Mouse (Mus musculus) heart, embryonic 12.5 days (tissue): ENCODE results near the gene Pcdh9. TPM values are rescaled to one million over a fixed set of nuclear protein-coding genes. Genes with fewer than 3 reads are reported as not detected.

Experiments used
- ATAC-seq: fragments of 200-750 bp; cut with Nextera tagmentation; 2 replicates; pipeline ENCODE4 v1.8.0; 2017; ENCODE audit warnings: moderate TSS enrichment, moderate library complexity; ENCODE audit not compliant: insufficient number of reproducible peaks, low FRiP score
- H3K27ac ChIP-seq: fragments of 300-500 bp; sonication (generic); 2 replicates; pipeline ENCODE4 v1.5.1; 2016; ENCODE audit warnings: mild to moderate bottlenecking, moderate library complexity; ENCODE audit not compliant: poor library complexity, severe bottlenecking
- H3K27me3 ChIP-seq: fragments of 300-500 bp; sonication (generic); replicated peaks from 2 replicates; pipeline ENCODE4 v1.6.1; 2016; ENCODE audit warnings: mild to moderate bottlenecking, moderate library complexity
- H3K36me3 ChIP-seq: fragments of 300-500 bp; sonication (generic); 2 replicates; pipeline ENCODE4 v1.6.1; 2016; ENCODE audit warnings: mild to moderate bottlenecking, moderate library complexity
- H3K4me1 ChIP-seq: fragments of 300-500 bp; sonication (generic); replicated peaks from 2 replicates; pipeline ENCODE4 v1.6.1; 2016; ENCODE audit warnings: mild to moderate bottlenecking
- H3K4me2 ChIP-seq: fragments of 300-500 bp; sonication (generic); 2 replicates; pipeline ENCODE4 v1.6.1; 2016; ENCODE audit warnings: mild to moderate bottlenecking, moderate library complexity
- H3K4me3 ChIP-seq: fragments of 300-500 bp; sonication (generic); 2 replicates; pipeline ENCODE4 v1.5.1; 2016; ENCODE audit warnings: mild to moderate bottlenecking
- H3K9ac ChIP-seq: fragments of 300-500 bp; sonication (generic); 2 replicates; pipeline ENCODE4 v1.6.1; 2016; ENCODE audit warnings: mild to moderate bottlenecking, moderate library complexity
- H3K9me3 ChIP-seq: fragments of 300-500 bp; sonication (generic); replicated peaks from 2 replicates; pipeline ENCODE4 v1.6.1; 2016; ENCODE audit warnings: mild to moderate bottlenecking, moderate library complexity
- WGBS: fragments of 180-500 bp; shearing (Covaris S2); methylation state at CpG from one replicate; pipeline ENCODE4 v1.1.7; 2016; 5-methylcytosine and 5-hydroxymethylcytosine counted together
- polyA plus RNA-seq: library from polyadenylated mRNA; unstranded; fragments of >200 nt; fragmentation: Nextera tagmentation; extraction: Ambion mirVana; gene quantifications from 2 replicates; pipeline ENCODE4 v1.2.1, GENCODE M21; 2016

Pcdh9 gene
- polyA plus RNA-seq, 1 experiment from 2014 or later = 10.0 TPM

GRCm38 (mm10) chr14:93463360-93463892, 427.1 kb downstream of the Pcdh9 start:
- H3K27me3 ChIP-seq = no peaks in the 10 kb centered on the region
- no peak overlapping the region for H3K4me2 ChIP-seq
- H3K9ac ChIP-seq = no peak overlapping the region
- 86% methylated on average over 4 of the region's 4 CpGs for WGBS
- no peak overlapping the region for H3K4me3 ChIP-seq
- H3K27ac ChIP-seq = no peak overlapping the region
- no peaks in the 10 kb centered on the region for H3K9me3 ChIP-seq
- ATAC-seq = no peak
- no peaks in the 10 kb centered on the region for H3K4me1 ChIP-seq
- H3K36me3 ChIP-seq = no peaks in the 10 kb centered on the region

- Histone ChIP-seq H3K9ac (no peak overlapping the region), H3K4me2 (no peak overlapping the region), H3K27me3 (no peaks in the 10 kb centered on the region), H3K4me1 (no peaks in the 10 kb centered on the region), H3K27ac (no peak overlapping the region), H3K4me3 (no peak overlapping the region), H3K9me3 (no peaks in the 10 kb centered on the region), H3K36me3 (no peaks in the 10 kb centered on the region)
- 76% methylated on average over 5 of the region's 5 CpGs for WGBS
- no peak for ATAC-seq
These were observed 439.4 kb downstream of the Pcdh9 start for GRCm38 (mm10) chr14:93450930-93451665.

- no peak overlapping the region for H3K4me2 ChIP-seq
- 74% methylated on average over 2 of the region's 2 CpGs for WGBS
- no peaks in the 10 kb centered on the region for H3K36me3 ChIP-seq
- H3K4me3 ChIP-seq = no peak overlapping the region
- no peak overlapping the region for H3K27ac ChIP-seq
- no peaks in the 10 kb centered on the region for H3K27me3 ChIP-seq
- H3K9ac ChIP-seq = no peak overlapping the region
- ATAC-seq = no peak
- no peaks in the 10 kb centered on the region for H3K9me3 ChIP-seq
- H3K4me1 ChIP-seq = no peaks in the 10 kb centered on the region
These were observed 448.6 kb downstream of the Pcdh9 start for GRCm38 (mm10) chr14:93441852-93442251.

- Histone ChIP-seq H3K9me3 (no peaks in the 10 kb centered on the region), H3K9ac (no peak overlapping the region), H3K27ac (no peak overlapping the region), H3K4me2 (no peak overlapping the region), H3K27me3 (no peaks in the 10 kb centered on the region), H3K4me1 (no peaks in the 10 kb centered on the region), H3K4me3 (no peak overlapping the region), H3K36me3 (no peaks in the 10 kb centered on the region)
- 30% methylated on average over 1 of the region's 1 CpGs for WGBS
- ATAC-seq = no peak
These were observed 453.3 kb downstream of the Pcdh9 start for GRCm38 (mm10) chr14:93437226-93437625.

GRCm38 (mm10) chr14:93416752-93417151, 473.7 kb downstream of the Pcdh9 start:
- H3K9me3 ChIP-seq = no peaks in the 10 kb centered on the region
- no peak overlapping the region for H3K4me3 ChIP-seq
- H3K27ac ChIP-seq = no peak overlapping the region
- no peak overlapping the region for H3K9ac ChIP-seq
- no peaks in the 10 kb centered on the region for H3K36me3 ChIP-seq
- 57% methylated on average over 3 of the region's 3 CpGs for WGBS
- H3K4me1 ChIP-seq = no peaks in the 10 kb centered on the region
- H3K4me2 ChIP-seq = no peak overlapping the region
- no peak for ATAC-seq
- H3K27me3 ChIP-seq = no peaks in the 10 kb centered on the region

- WGBS = 73% methylated on average over 2 of the region's 2 CpGs
These were observed 475.0 kb downstream of the Pcdh9 start for GRCm38 (mm10) chr14:93415496-93415895.

GRCm38 (mm10) chr14:93409314-93409713, 481.2 kb downstream of the Pcdh9 start:
- Histone ChIP-seq H3K4me2 (no peak overlapping the region), H3K27me3 (no peaks in the 10 kb centered on the region), H3K4me1 (no peaks in the 10 kb centered on the region), H3K9me3 (no peaks in the 10 kb centered on the region), H3K36me3 (no peaks in the 10 kb centered on the region), H3K4me3 (no peak overlapping the region), H3K27ac (no peak overlapping the region), H3K9ac (no peak overlapping the region)
- WGBS = 60% methylated on average over 1 of the region's 1 CpGs
- no peak for ATAC-seq

More at GRCm38 (mm10) chr14:93415496-93415895, 475.0 kb downstream of the Pcdh9 start:
- Histone ChIP-seq H3K4me3 (no peak overlapping the region), H3K36me3 (no peaks in the 10 kb centered on the region), H3K27ac (no peak overlapping the region), H3K9me3 (no peaks in the 10 kb centered on the region), H3K27me3 (no peaks in the 10 kb centered on the region), H3K4me2 (no peak overlapping the region), H3K9ac (no peak overlapping the region), H3K4me1 (no peaks in the 10 kb centered on the region)
- no peak for ATAC-seq

GRCm38 (mm10) chr14:93407747-93408146, 482.7 kb downstream of the Pcdh9 start:
- Histone ChIP-seq H3K4me3 (no peak overlapping the region), H3K4me1 (no peaks in the 10 kb centered on the region), H3K9ac (no peak overlapping the region), H3K9me3 (no peaks in the 10 kb centered on the region), H3K27me3 (no peaks in the 10 kb centered on the region), H3K4me2 (no peak overlapping the region), H3K27ac (no peak overlapping the region), H3K36me3 (no peaks in the 10 kb centered on the region)
- no peak for ATAC-seq
- 82% methylated on average over 5 of the region's 5 CpGs for WGBS

GRCm38 (mm10) chr14:93385090-93385489, 505.4 kb downstream of the Pcdh9 start:
- no peak overlapping the region for H3K4me2 ChIP-seq
- no peaks in the 10 kb centered on the region for H3K4me1 ChIP-seq
- H3K9me3 ChIP-seq = no peaks in the 10 kb centered on the region
- H3K4me3 ChIP-seq = no peak overlapping the region
- no peaks in the 10 kb centered on the region for H3K27me3 ChIP-seq
- ATAC-seq = no peak
- 68% methylated on average over 2 of the region's 2 CpGs for WGBS
- no peak overlapping the region for H3K9ac ChIP-seq
- H3K27ac ChIP-seq = no peak overlapping the region
- H3K36me3 ChIP-seq = no peaks in the 10 kb centered on the region

GRCm38 (mm10) chr14:93381163-93381562, 509.3 kb downstream of the Pcdh9 start:
- no peaks in the 10 kb centered on the region for H3K27me3 ChIP-seq
- H3K9me3 ChIP-seq = no peaks in the 10 kb centered on the region
- no peak overlapping the region for H3K4me2 ChIP-seq
- H3K27ac ChIP-seq = no peak overlapping the region
- ATAC-seq = no peak
- no peaks in the 10 kb centered on the region for H3K36me3 ChIP-seq
- no peaks in the 10 kb centered on the region for H3K4me1 ChIP-seq
- H3K4me3 ChIP-seq = no peak overlapping the region
- WGBS = 38% methylated on average over 4 of the region's 4 CpGs
- no peak overlapping the region for H3K9ac ChIP-seq

GRCm38 (mm10) chr14:93380757-93381156, 509.7 kb downstream of the Pcdh9 start:
- Histone ChIP-seq H3K4me2 (no peak overlapping the region), H3K36me3 (no peaks in the 10 kb centered on the region), H3K4me1 (no peaks in the 10 kb centered on the region), H3K4me3 (no peak overlapping the region), H3K27me3 (no peaks in the 10 kb centered on the region), H3K27ac (no peak overlapping the region), H3K9me3 (no peaks in the 10 kb centered on the region), H3K9ac (no peak overlapping the region)
- WGBS = 50% methylated on average over 1 of the region's 1 CpGs
- ATAC-seq = no peak

GRCm38 (mm10) chr14:93376159-93376558, 514.3 kb downstream of the Pcdh9 start:
- Histone ChIP-seq H3K27me3 (no peaks in the 10 kb centered on the region), H3K4me3 (no peak overlapping the region), H3K4me1 (no peaks in the 10 kb centered on the region), H3K9me3 (no peaks in the 10 kb centered on the region), H3K27ac (no peak overlapping the region), H3K4me2 (no peak overlapping the region), H3K9ac (no peak overlapping the region), H3K36me3 (no peaks in the 10 kb centered on the region)
- 45% methylated on average over 4 of the region's 4 CpGs for WGBS
- no peak for ATAC-seq
